Mouse (Mus musculus): ENCODE measurements around the gene Gm17545.

- no peak for TF ChIP-seq POLR2A (IDR thresholded peaks at IDR 0.05; ENCODE audit: borderline replicate concordance, insufficient read depth, low read length)
- no peak for TF ChIP-seq CTCF (IDR thresholded peaks at IDR 0.05; ENCODE audit: borderline replicate concordance, insufficient read depth, low read depth, low read length)
Measured at GRCm38 (mm10) chr9:22497021-22497767, 43.1 kb downstream of the Gm17545 start.
